Mouse (Mus musculus) myocyte (in vitro differentiated cells): ENCODE results near the gene Ptprg. TPM values are rescaled to one million over a fixed set of nuclear protein-coding genes. Genes with fewer than 3 reads are reported as not detected.
A peak's percentile ranks its signal among the peaks of the same experiment; 100 is the strongest.

Experiments used
- H3K27me3 ChIP-seq: one replicate; pipeline ENCODE4 v1.6.1; 2011; ENCODE audit not compliant: control insufficient read depth, insufficient read depth, insufficient read length
- H3K36me3 ChIP-seq: one replicate; pipeline ENCODE4 v1.6.1; 2011; ENCODE audit not compliant: control insufficient read depth, insufficient read depth
- H3K4me2 ChIP-seq: one replicate; pipeline ENCODE4 v1.6.1; 2011; ENCODE audit warnings: low read depth, control low read depth
- H3K4me3 ChIP-seq: one replicate; pipeline ENCODE4 v1.5.1; 2011; ENCODE audit warnings: mild to moderate bottlenecking, control low read depth, moderate library complexity
- H3K79me2 ChIP-seq: one replicate; pipeline ENCODE4 v1.6.1; 2011; ENCODE audit not compliant: control insufficient read depth, insufficient read depth
- H3ac ChIP-seq: one replicate; pipeline ENCODE4 v1.6.1; 2011; ENCODE audit not compliant: control insufficient read depth, insufficient read length
- CEBPB ChIP-seq: IDR thresholded peaks from 2 replicates; pipeline ENCODE4 v1.6.1; 2011; ENCODE audit warnings: mild to moderate bottlenecking, moderate library complexity; ENCODE audit not compliant: poor library complexity, insufficient read depth, severe bottlenecking
- E2F4 ChIP-seq: IDR thresholded peaks from one replicate; pipeline ENCODE4 v1.6.1; 2011; ENCODE audit warnings: mild to moderate bottlenecking, control low read depth, moderate library complexity; ENCODE audit not compliant: insufficient read depth
- MAX ChIP-seq: IDR thresholded peaks from one replicate; pipeline ENCODE4 v1.6.1; 2011; ENCODE audit warnings: low read depth, mild to moderate bottlenecking, control low read depth
- MYOD1 ChIP-seq, 3 experiments: IDR thresholded peaks; one replicate each; pipeline ENCODE4 v1.6.1; 2011; ENCODE audit warnings: control low read depth in 2 of 3, low read depth in 2 of 3, mild to moderate bottlenecking in 2 of 3, moderate library complexity in 1 of 3; ENCODE audit not compliant: insufficient read length in 2 of 3, control insufficient read depth in 1 of 3
- MYOG ChIP-seq, 3 experiments: IDR thresholded peaks; one replicate each; pipeline ENCODE4 v1.6.1; 2011; ENCODE audit warnings: control low read depth in 2 of 3, low read depth in 2 of 3, mild to moderate bottlenecking in 2 of 3; ENCODE audit not compliant: insufficient read length in 2 of 3, control insufficient read depth in 1 of 3, insufficient read depth in 1 of 3
- POLR2A ChIP-seq: IDR thresholded peaks from one replicate; pipeline ENCODE4 v1.6.1; 2011; ENCODE audit warnings: low read depth, mild to moderate bottlenecking, control low read depth, moderate library complexity; ENCODE audit not compliant: insufficient read length
- POLR2AphosphoS2 ChIP-seq: IDR thresholded peaks from one replicate; pipeline ENCODE4 v1.6.1; 2011; ENCODE audit warnings: low read depth, control low read depth; ENCODE audit not compliant: insufficient read length
- REST ChIP-seq: IDR thresholded peaks from one replicate; pipeline ENCODE4 v1.6.1; 2011; ENCODE audit warnings: mild to moderate bottlenecking, control low read depth, moderate library complexity; ENCODE audit not compliant: insufficient read depth, insufficient read length
- SRF ChIP-seq: IDR thresholded peaks from one replicate; pipeline ENCODE4 v1.6.1; 2011; ENCODE audit warnings: low read depth; ENCODE audit not compliant: control insufficient read depth, insufficient read length
- TCF12 ChIP-seq: IDR thresholded peaks from one replicate; pipeline ENCODE4 v1.6.1; 2011; ENCODE audit warnings: mild to moderate bottlenecking, control low read depth; ENCODE audit not compliant: poor library complexity, insufficient read depth, severe bottlenecking
- TCF3 ChIP-seq: IDR thresholded peaks from one replicate; pipeline ENCODE4 v1.6.1; 2011; ENCODE audit warnings: low read depth, control low read depth; ENCODE audit not compliant: insufficient read length
- USF1 ChIP-seq: IDR thresholded peaks from one replicate; pipeline ENCODE4 v1.6.1; 2011; ENCODE audit warnings: low read depth, mild to moderate bottlenecking, control low read depth, moderate library complexity
- polyA plus RNA-seq: library from polyadenylated mRNA; unstranded; fragments of >200 nt; fragmentation: generic; extraction: Trizol; gene quantifications from one replicate; pipeline ENCODE4 v1.2.1, GENCODE M21; 2012; ENCODE audit warnings: missing spikeins

The Ptprg gene
- polyA plus RNA-seq, 1 experiment, result 14.4 TPM

DNA sequence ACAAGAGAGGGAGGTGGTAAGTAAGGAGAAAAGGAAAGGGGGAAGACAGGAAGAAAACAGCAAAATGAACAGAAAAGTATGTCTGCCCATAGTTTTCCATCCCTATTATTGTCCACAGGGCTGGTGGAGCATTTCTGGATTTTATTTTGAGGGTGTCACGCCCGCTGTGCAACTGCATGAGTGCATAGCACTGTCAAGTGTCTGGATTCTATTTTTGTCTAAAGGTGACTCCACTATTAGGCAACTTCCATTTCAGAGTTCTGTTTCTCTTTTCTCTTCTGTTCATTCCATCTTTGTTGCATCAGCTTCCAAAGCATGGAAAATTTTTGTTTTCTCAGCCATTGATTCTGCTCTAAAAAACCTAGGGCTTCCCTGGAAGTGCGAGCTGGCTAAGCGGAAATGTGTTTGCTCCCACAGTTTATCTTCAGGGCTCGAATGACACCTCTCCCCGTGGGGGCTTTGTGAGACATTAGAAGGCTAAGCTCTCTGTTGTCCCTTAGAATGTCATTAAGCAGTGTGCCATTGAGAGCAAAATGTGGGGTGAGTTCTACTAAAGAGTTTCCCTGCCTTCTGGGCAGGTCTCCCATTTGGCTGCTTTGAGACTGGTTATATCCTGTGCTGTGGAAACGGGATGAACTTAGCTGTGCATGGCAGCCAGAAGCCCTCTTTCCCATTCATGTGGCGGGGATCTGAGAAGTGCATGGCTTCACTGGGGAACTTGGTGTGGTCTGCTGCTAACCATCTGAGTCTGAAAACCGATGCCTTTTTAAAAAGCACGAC, 330.0 kb downstream of the Ptprg start:
- TF ChIP-seq POLR2A (no peak), CEBPB (peak; percentile 47; the same call in 1 of the 2 replicates)

GRCm38 (mm10) chr14:11883995-11884394, 330.7 kb downstream of the Ptprg start:
- Histone ChIP-seq H3K27me3 (no peaks in the 10 kb centered on the region), H3K4me2 (no peak overlapping the region), H3ac (no peak overlapping the region), H3K4me3 (no peak overlapping the region), H3K79me2 (no peaks in the 10 kb centered on the region), H3K36me3 (no peaks in the 10 kb centered on the region)
- no peak for TF ChIP-seq REST
- no peak for TF ChIP-seq POLR2A
- TF ChIP-seq SRF, result no peak
- no peak for TF ChIP-seq CEBPB
- TF ChIP-seq MAX, result no peak

More for the DNA sequence above, 330.0 kb downstream of the Ptprg start:
- no peaks in the 10 kb centered on the region for H3K79me2 ChIP-seq
- H3K36me3 ChIP-seq, result no peaks in the 10 kb centered on the region
- H3K4me3 ChIP-seq, result no peak overlapping the region
- no peaks in the 10 kb centered on the region for H3K27me3 ChIP-seq
- no peak overlapping the region for H3ac ChIP-seq
- H3K4me2 ChIP-seq, result peak overlapping the region; percentile 9

- no peak overlapping the region for H3K4me2 ChIP-seq
- no peaks in the 10 kb centered on the region for H3K79me2 ChIP-seq
- H3K4me3 ChIP-seq, result no peak overlapping the region
- H3ac ChIP-seq, result no peak overlapping the region
- no peaks in the 10 kb centered on the region for H3K27me3 ChIP-seq
- no peak for TF ChIP-seq MYOG (IDR thresholded peaks at IDR 0.05; ENCODE audit: control insufficient read depth in 1 of 3, insufficient read depth in 1 of 3, insufficient read length in 2 of 3, low read depth in 2 of 3)
- TF ChIP-seq POLR2A, result no peak
- TF ChIP-seq MYOD1 (IDR thresholded peaks at IDR 0.05; ENCODE audit: control insufficient read depth in 1 of 3, insufficient read length in 2 of 3, low read depth in 2 of 3), result no peak
- TF ChIP-seq CEBPB, result no peak
- no peak for TF ChIP-seq E2F4
- no peaks in the 10 kb centered on the region for H3K36me3 ChIP-seq
These were observed 333.1 kb downstream of the Ptprg start for GRCm38 (mm10) chr14:11886417-11886816.

DNA sequence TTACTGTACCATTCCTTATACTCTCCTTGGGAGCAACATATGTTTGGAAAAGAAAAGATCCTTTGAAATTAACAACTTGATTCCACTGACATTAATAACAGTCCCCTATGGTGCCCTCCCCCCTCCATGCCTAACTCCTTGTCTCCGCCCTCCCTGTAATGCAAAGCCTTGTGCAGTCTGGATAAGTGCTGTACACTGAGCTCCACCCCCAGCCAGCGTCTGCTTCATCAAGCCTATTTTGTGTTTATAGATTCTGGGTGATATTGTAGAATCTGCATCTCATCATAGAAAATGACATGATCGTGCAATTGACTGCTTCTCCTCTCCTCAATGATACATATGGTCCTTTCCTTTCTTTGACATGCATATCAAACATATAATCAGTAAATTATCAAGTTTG, 337.6 kb downstream of the Ptprg start:
- H3ac ChIP-seq, result no peak overlapping the region
- H3K4me3 ChIP-seq, result no peak overlapping the region

DNA sequence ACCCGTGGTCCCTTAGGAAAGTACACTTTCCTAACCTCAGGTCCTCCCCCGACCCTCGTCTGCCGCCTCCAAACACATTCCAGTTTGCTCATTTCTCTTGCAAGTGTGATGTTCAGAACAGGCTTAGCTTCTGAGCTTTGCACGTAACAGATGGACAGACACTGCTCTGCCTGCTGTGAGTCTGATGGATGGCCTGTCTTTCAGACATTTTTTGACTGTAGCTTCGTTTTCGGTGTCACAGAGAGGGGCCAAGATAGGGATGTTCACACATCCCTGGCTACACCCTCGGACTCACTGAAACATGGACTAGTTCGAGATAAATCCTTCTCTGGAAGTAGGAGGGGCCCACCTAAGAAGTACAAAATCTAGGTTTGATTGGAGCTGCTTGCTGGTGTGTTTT, 339.3 kb downstream of the Ptprg start:
- no peak for TF ChIP-seq MYOG (IDR thresholded peaks at IDR 0.05; ENCODE audit: control insufficient read depth in 1 of 3, insufficient read depth in 1 of 3, insufficient read length in 2 of 3, low read depth in 2 of 3)
- TF ChIP-seq USF1, result no peak
- no peak for TF ChIP-seq TCF12
- TF ChIP-seq CEBPB, result no peak
- TF ChIP-seq MAX, result no peak
- no peak for TF ChIP-seq POLR2A
- no peak for TF ChIP-seq MYOD1 (IDR thresholded peaks at IDR 0.05; ENCODE audit: control insufficient read depth in 1 of 3, insufficient read length in 2 of 3, low read depth in 2 of 3)
- no peak for TF ChIP-seq E2F4
- no peak for TF ChIP-seq SRF
- TF ChIP-seq TCF3, result no peak
- TF ChIP-seq REST, result no peak
- TF ChIP-seq POLR2AphosphoS2, result no peak
- no peaks in the 10 kb centered on the region for H3K27me3 ChIP-seq
- no peak overlapping the region for H3ac ChIP-seq
- no peak overlapping the region for H3K4me2 ChIP-seq
- no peaks in the 10 kb centered on the region for H3K36me3 ChIP-seq
- no peak overlapping the region for H3K4me3 ChIP-seq
- no peaks in the 10 kb centered on the region for H3K79me2 ChIP-seq

More for the DNA sequence above, 337.6 kb downstream of the Ptprg start:
- H3K79me2 ChIP-seq, result no peaks in the 10 kb centered on the region
- TF ChIP-seq USF1 (no peak), POLR2A (no peak), MYOG (IDR thresholded peaks at IDR 0.05; ENCODE audit: control insufficient read depth in 1 of 3, insufficient read depth in 1 of 3, insufficient read length in 2 of 3, low read depth in 2 of 3) (no peak), TCF3 (no peak), TCF12 (no peak), CEBPB (no peak), MYOD1 (IDR thresholded peaks at IDR 0.05; ENCODE audit: control insufficient read depth in 1 of 3, insufficient read length in 2 of 3, low read depth in 2 of 3) (no peak), MAX (no peak), POLR2AphosphoS2 (no peak)
- H3K4me2 ChIP-seq, result no peak overlapping the region
- H3K27me3 ChIP-seq, result no peaks in the 10 kb centered on the region
- H3K36me3 ChIP-seq, result no peaks in the 10 kb centered on the region
